Mouse (Mus musculus) thymus, postnatal 10 days (tissue): ENCODE results near the gene Galnt6.

Experiments
- DNase-seq, 2 experiments: peaks; one replicate each; pipeline ENCODE4 v3.0.0; 2021; ENCODE audit warnings: low spot score in 2 of 2

Galnt6 gene

DNA sequence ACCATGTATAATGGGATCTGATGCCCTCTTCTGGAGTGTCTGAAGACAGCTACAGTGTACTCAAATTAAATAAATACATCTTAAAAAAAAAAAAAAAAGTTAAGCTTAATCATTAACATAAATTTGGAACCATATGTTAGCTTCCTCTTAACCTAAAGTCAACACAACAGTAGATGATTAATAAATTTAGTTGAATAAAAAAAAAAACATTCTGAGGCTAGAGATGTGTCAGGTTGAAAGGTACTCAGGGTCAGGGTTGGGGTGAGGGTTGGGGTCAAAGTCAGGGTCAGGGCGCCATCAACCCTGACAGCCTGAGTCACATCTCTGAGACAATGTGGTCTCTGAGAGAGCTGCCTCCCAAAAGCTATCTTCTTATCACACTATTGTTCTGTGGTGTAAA, 74.9 kb downstream of the Galnt6 start:
- DNase-seq = no peak

DNA sequence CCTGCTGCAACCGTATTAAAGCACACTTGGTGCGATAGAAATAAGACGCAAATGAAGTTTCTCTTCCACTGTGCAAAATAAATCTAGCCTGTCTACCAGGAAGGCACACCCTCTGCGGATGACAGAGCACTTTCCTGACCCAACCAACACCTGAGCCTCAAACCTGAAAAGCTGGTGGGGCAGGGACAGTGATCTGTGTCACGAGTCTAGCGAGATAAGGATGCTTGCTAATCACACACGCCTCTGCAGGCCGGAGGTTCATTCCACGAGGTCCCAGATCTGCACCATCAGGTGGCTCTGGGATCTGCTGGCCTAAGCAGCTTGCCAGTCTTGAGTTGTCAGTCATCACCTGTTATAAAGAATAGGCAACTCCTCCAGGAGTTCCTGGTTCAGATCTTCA, 77.6 kb downstream of the Galnt6 start:
- no peak for DNase-seq

DNA sequence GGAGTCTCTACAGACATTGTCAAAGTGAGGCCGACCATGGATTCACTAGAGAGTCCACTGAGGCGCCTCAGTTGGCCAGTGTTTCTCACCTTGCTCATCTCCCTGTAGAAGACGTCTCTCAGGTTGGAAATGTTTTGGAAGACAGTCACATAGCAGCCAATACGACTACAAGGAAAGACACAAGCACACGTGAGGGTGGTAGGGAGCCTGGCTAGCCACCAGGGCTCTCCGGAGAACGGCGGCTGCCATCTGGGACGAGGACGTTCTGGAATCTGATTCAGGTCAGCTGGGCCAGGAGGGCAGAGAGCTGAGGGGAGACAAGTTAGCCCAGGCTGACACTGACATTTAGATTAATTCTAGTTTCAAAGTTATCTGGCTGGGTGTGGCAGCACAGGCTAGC, 79.1 kb downstream of the Galnt6 start:
- DNase-seq = no peak

DNA sequence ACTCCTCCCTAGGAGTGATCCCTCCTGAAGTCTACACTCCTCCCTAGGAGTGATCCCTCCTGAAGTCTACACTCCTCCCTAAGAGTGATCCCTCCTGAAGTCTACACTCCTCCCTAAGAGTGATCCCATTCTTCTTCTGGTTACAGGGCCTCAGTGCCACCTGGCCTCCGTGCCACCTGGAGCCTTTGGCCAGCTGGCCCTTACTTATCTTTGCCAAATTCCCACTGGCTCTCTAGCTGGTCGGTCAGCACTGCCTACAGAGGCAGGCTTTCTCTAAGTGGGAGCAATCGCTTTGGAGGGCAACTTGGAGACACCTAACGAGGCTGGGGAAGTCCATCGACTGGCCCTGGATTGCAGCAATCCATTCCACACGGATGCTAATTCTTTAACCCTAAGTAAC, 83.0 kb downstream of the Galnt6 start:
- no peak for DNase-seq

DNA sequence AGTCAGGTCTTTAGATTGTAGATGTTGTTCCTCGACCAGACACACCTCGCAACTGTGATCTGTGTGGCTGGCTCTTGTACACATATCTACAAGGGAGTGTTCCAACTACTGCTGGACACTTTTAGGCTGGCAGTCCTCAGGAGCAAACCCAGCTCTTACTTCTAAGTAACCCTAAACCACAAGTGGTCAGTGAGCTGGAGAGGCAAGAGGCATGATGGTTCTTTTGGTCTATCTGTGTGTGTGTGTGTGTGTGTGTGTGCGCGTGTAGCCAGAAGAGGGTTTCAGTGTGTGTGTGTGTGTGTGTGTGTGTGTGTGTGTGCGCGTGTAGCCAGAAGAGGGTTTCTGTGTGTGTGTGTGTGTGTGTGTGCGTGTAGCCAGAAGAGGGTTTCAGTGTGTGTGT, 86.7 kb downstream of the Galnt6 start:
- DNase-seq = no peak
